Mouse (Mus musculus): Measurements from ENCODE around the gene Ncaph. TPM values are rescaled to one million over a fixed set of nuclear protein-coding genes. Genes with fewer than 3 reads are reported as not detected.
"Not testable (repeated sequence)": the region's sequence is repeated elsewhere in the genome, so short reads cannot be mapped to it uniquely, and the experiment has no call there.

The Ncaph gene
- 1.6 and 2.9 TPM in 2 replicates for polyA plus RNA-seq (2012; rRNA removed)

DNA sequence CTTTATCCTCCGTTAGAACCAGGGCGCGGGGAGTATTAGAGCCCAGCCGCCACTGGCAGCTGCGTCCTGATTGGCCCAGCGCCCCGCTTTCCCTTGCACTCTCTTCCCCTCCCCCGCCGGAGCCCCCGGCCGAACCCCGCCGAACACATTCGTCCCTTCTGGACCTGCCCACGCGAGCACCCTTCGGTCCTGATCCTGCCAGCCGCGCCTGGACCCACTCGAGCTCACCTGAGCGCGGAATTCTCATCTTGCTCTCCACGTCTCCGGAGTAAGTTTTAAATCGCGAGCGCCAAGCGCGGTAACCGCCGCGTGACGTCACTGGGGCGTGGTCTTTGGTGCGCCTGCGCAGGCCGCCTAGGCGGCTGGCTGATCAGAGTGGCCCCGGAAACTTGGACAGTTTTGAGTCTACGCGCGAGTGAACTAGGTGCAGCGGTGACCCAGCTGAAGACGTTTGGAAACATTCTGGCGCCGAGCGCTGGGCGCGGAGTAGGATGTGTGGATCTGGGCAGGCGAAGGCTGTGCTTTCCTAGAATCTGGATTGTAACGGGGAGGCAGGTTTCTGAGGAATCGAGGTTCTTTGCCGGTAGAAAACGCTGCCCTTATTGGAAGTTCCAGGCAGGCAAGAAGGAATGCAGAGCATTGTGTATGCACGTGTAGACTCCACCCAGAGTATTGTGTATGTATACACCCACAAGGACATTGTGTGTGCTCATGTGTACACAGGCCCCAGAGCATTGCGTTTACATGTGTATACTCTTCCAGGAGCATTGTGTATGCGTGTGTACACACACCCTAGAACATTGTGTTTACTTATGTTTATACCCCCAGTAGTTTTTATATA, at the start of gene Ncaph:
Gene Ncaph (minus strand): TSS at position 334 of the 841 bp plus-strand sequence.
- Histone ChIP-seq H3K4me1 (ENCODE audit: control insufficient read depth, insufficient read depth, low read length) (peaks cover 11% of the 10 kb centered on the region), H3K4me3 (replicated peaks; ENCODE audit: extremely low read depth, low read depth, low read length) (peak within 1 kb of the TSS; percentile 80)
- 1% methylated on average over 57 of the region's 57 CpGs for WGBS
- TF ChIP-seq CTCF (IDR thresholded peaks at IDR 0.05; ENCODE audit: insufficient read depth, low read length) = no peak
- TF ChIP-seq POLR2A (IDR thresholded peaks at IDR 0.05; ENCODE audit: borderline replicate concordance, extremely low read depth, low read depth, low read length) = peak; percentile 90; the same call in 1 of the 2 replicates
- DNase-seq = peak; percentile 97

DNA sequence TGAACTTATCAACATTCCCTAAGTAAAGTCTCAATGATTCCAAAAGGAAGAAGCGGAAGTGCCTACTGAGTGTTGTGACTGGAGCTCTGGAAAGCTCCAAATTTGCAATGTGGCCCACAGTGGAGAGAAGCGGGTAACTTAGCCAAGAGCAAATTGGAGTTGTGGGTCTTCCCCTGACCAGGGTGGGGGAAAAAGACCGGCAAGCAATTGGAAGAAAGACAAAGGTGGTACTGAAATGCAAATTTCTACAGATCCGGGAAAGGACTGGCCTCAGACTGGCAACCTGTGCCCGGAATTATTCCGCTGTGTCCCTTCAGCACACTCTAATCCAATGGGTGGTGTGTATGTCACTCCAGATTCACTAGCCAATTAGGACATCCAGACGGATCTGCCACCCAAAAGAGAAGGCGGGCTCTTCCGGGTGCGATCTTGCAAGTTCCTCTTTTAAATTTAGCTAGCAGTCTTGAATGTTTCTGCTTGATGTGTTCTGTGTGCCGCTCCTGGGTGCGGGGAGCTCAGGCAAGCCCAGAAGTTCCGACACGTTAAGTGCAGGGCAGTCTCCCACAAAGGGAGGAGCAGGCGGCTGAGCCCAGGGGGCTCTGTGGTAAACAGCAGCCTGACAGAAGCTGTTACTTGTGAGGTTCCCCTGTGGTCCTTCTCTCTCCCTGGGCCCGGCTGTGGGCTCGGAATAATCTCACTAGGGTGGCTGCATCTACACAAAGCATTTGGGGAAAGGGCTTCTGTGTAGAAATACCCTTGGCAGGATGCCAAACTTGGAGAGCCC, 49.0 kb upstream of the Ncaph start:
- peak overlapping the region; percentile 98 for H3K4me3 ChIP-seq (replicated peaks; ENCODE audit: extremely low read depth, low read depth, low read length)
- DNase-seq = peak; percentile 78
- no peaks in the 10 kb centered on the region for H3K4me1 ChIP-seq (ENCODE audit: control insufficient read depth, insufficient read depth, low read length)
- WGBS = 1% methylated on average over 17 of the region's 17 CpGs
- TF ChIP-seq CTCF (IDR thresholded peaks at IDR 0.05; ENCODE audit: insufficient read depth, low read length) (no peak), POLR2A (IDR thresholded peaks at IDR 0.05; ENCODE audit: borderline replicate concordance, extremely low read depth, low read depth, low read length) (peak; percentile 58; the same call in 1 of the 2 replicates)

DNA sequence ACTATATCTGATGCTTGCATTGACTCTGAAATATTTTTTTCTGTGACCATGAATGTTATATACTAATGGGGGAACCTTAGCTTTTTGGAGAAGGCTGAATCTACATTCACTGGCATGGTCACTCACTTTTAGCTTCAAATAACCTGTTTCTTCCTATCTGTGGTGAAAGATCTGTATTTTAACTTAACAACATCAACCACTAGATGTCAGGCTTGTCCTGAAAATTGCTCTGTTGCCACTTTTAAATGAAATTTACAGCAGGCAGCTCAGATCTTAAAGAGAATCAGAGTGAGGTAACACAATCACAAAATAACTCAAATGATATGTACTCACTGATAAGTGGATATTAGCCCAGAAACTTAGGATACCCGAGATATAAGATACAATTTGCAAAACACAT, 32.5 kb upstream of the Ncaph start:
- DNase-seq; H3K4me3 ChIP-seq (replicated peaks; ENCODE audit: extremely low read depth, low read depth, low read length); H3K4me1 ChIP-seq (ENCODE audit: control insufficient read depth, insufficient read depth, low read length): not testable (repeated sequence)
- TF ChIP-seq CTCF (IDR thresholded peaks at IDR 0.05; ENCODE audit: insufficient read depth, low read length) = peak; percentile 20; the same call in 1 of the 2 replicates
- WGBS = 9% methylated on average over 1 of the region's 1 CpGs

DNA sequence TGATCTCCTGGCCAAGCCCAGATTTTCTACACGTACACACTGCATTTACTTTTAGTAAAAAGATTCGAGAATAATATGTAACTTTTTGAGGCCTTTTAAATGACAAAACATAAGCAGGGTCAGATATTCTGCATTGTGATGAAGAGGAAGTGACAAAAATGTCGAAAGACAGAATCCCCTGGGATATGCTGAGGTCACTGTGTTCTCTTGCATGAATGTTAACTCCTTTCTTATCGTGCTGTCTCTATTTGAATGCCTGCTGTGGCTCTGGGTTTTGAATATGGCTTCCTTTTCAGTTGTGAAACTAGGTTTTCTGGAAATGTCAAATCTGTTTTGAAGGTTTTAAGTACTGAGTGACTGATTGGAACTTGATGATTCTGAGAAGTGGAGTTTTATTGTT, 31.9 kb upstream of the Ncaph start:
- no peak for DNase-seq
- no peak overlapping the region for H3K4me3 ChIP-seq (replicated peaks; ENCODE audit: extremely low read depth, low read depth, low read length)
- 44% methylated on average over 4 of the region's 4 CpGs for WGBS
- H3K4me1 ChIP-seq (ENCODE audit: control insufficient read depth, insufficient read depth, low read length) = no peaks in the 10 kb centered on the region
- TF ChIP-seq POLR2A (IDR thresholded peaks at IDR 0.05; ENCODE audit: borderline replicate concordance, extremely low read depth, low read depth, low read length) = no peak

DNA sequence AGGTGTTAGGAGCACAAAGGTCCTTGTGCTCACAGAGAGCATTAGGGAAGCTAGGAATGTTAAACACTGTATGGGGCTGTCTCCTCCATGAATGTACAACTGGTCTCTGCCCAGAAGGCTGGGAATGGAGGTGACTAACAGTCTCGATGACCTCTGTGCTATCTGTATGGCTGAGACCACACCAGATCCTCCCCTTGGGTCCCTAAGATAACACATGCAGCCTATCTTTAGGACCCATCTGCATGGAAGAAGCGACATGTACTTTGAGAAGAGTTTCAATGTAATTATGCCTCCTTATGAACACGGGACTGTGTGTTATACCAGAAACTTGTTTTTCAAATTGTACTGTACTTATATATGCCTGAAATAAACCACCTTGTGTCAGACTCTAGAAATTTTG, 11.9 kb upstream of the Ncaph start:
- no peak for DNase-seq
- H3K4me3 ChIP-seq (replicated peaks; ENCODE audit: extremely low read depth, low read depth, low read length) = no peak overlapping the region
- H3K4me1 ChIP-seq (ENCODE audit: control insufficient read depth, insufficient read depth, low read length) = peaks cover 3% of the 10 kb centered on the region; the same call in 1 of the 2 replicates
- TF ChIP-seq CTCF (IDR thresholded peaks at IDR 0.05; ENCODE audit: insufficient read depth, low read length) (no peak), POLR2A (IDR thresholded peaks at IDR 0.05; ENCODE audit: borderline replicate concordance, extremely low read depth, low read depth, low read length) (no peak)
- WGBS = 81% methylated on average over 3 of the region's 3 CpGs

DNA sequence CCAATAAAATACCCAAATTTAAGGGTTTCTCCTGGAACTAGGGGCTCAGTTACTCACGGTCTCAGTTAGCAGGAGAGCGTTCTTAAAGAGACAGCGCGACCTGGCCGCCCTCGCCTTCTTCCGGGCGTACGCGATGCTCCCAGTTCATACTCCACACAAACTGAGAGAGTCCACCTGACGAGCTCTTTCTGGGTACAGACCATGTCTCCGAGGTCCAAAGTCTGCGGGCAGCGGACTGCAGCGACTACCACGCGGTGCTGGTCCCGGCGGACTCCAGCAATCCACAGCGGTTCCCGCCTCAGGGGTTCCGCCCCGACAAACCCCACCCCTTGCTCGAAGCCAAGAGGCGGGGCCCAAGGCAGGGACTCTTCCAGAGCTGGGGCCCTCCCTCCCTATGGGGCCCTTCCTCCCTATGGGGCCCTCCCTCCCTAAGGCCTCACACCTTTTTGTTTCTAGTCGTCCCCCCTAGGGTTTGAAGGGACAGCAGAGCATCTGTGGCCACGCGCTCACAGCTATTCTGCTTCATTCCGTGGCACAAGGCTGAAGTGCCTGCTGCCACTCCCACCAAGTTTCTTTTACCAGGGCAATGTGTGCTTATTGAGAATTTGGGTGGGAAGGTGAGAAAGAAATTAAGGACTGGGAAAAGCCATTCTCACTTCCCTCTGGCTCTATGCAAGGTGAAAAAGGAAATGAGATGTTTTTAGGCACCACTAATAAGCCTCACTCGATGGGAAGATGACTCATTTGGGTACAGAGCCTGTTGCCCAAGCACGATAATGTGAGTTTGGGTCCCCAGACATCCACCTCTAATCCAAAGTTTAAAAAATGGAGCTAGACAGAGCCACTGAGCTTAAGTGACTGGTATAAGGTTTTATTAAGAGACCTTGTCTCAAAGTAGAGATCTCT, 9.7 kb upstream of the Ncaph start, which contains the start of gene Itpripl1:
Gene Itpripl1 (minus strand): TSS at position 285 of the 906 bp plus-strand sequence.
- peak; percentile 86 for DNase-seq
- TF ChIP-seq CTCF (IDR thresholded peaks at IDR 0.05; ENCODE audit: insufficient read depth, low read length) = no peak
- peak; percentile 75; the same call in 1 of the 2 replicates for TF ChIP-seq POLR2A (IDR thresholded peaks at IDR 0.05; ENCODE audit: borderline replicate concordance, extremely low read depth, low read depth, low read length)
- peaks cover 3% of the 10 kb centered on the region; the same call in 1 of the 2 replicates for H3K4me1 ChIP-seq (ENCODE audit: control insufficient read depth, insufficient read depth, low read length)
- 3% methylated on average over 31 of the region's 31 CpGs for WGBS
- peak within 1 kb of the TSS; percentile 64 for H3K4me3 ChIP-seq (replicated peaks; ENCODE audit: extremely low read depth, low read depth, low read length)

DNA sequence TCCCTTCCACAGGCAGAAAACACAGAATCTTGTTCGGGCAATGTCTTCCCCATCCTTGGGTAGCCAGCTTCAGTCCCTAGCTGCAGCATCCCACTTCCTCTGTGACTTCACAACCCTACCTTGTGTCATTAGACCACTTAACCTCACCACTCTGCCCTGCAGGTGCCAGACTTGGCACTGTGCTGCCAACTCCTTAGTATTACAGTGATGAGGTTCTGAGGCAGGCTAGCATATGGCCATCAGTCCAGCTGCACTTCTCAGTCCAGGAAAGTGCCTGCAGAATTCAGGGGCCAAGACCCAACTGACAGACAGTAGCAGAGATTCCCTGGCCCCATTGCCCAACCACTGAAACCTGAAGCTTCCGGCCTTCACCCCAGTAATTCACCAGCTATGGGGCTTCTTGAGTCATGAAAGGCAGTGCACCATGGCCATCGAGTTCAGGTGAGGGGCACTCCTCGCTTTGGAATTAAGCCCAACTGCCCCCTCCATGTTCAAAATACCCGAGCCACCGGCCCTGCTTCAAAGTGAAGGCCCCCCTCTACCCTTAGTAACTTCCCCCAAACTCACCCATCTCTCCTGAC, 8.9 kb upstream of the Ncaph start:
- Histone ChIP-seq H3K4me1 (ENCODE audit: control insufficient read depth, insufficient read depth, low read length) (peaks cover 6% of the 10 kb centered on the region; the same call in 1 of the 2 replicates), H3K4me3 (replicated peaks; ENCODE audit: extremely low read depth, low read depth, low read length) (peak overlapping the region; percentile 64)
- WGBS = 12% methylated on average over 6 of the region's 6 CpGs
- DNase-seq = peak; percentile 22
- TF ChIP-seq CTCF (IDR thresholded peaks at IDR 0.05; ENCODE audit: insufficient read depth, low read length) (no peak), POLR2A (IDR thresholded peaks at IDR 0.05; ENCODE audit: borderline replicate concordance, extremely low read depth, low read depth, low read length) (no peak)

DNA sequence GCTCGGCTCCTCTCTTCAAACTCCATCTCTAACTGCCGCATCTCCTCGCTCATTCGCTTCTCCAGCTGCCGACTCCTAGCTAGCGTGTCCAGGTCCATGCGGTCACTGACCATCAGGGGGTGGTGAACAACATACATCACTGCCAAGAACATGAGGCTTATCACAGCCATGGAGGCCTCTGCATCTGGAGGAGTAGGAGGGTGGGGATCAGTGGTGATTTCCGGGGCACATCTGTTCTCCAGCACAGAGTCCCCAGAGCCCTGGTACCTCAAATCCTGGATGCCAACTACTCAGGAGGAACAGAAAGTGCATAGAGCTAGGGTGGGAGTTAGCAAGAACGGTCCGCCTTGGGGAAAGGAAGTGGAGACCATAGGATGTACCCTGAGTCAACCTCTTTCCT, 8.3 kb upstream of the Ncaph start:
- H3K4me1 ChIP-seq (ENCODE audit: control insufficient read depth, insufficient read depth, low read length) = peaks cover 9% of the 10 kb centered on the region; the same call in 1 of the 2 replicates
- WGBS = 61% methylated on average over 10 of the region's 10 CpGs
- no peak for DNase-seq
- peak overlapping the region; percentile 64 for H3K4me3 ChIP-seq (replicated peaks; ENCODE audit: extremely low read depth, low read depth, low read length)
- TF ChIP-seq POLR2A (IDR thresholded peaks at IDR 0.05; ENCODE audit: borderline replicate concordance, extremely low read depth, low read depth, low read length) (no peak), CTCF (IDR thresholded peaks at IDR 0.05; ENCODE audit: insufficient read depth, low read length) (no peak)

All from lung, adult 2 months (tissue).